Mouse (Mus musculus) left cerebral cortex, adult 8-10 months (tissue): ENCODE data around the gene Myo15b. TPM values are rescaled to one million over a fixed set of nuclear protein-coding genes. Genes with fewer than 3 reads are reported as not detected.
"Not testable (repeated sequence)": the region's sequence is repeated elsewhere in the genome, so short reads cannot be mapped to it uniquely, and the experiment has no call there.

ENCODE experiments used
- DNase-seq, 2 experiments: peaks; one replicate each; pipeline ENCODE4 v3.0.0; 2022; ENCODE audit warnings: low spot score in 2 of 2
- total RNA-seq, 4 experiments: library from RNA; stranded (reverse); gene quantifications; 2 replicates each; pipeline ENCODE4 v1.2.4; 2022

Gene Myo15b
- total RNA-seq, 4 experiments from 2014 or later, result 0.07 to 0.89 (median 0.57) TPM

GRCm38 (mm10) chr11:115830550-115831325 is 27.5 kb upstream of the Myo15b start:
- DNase-seq, result no peak

DNA sequence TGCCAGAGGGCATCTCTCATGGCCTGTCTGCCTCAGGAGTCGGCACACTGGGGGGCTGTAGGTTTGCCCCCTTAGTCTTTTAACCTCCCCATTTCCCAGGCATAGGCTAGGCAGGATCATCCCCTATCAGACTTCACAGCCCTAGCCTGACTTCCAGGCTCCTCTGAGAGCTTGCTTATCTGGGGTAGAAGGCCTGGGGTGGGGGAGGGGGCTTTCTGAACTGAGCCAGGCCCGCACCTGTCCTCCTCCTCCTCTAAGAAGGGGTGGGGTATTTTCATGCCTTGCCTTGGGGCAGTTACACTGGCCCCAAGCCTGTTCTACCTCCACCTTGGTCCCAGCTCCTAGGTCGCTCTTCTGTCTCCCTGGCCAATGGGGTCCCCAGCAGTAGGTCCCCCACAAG is 26.7 kb upstream of the Myo15b start:
- no peak for DNase-seq

DNA sequence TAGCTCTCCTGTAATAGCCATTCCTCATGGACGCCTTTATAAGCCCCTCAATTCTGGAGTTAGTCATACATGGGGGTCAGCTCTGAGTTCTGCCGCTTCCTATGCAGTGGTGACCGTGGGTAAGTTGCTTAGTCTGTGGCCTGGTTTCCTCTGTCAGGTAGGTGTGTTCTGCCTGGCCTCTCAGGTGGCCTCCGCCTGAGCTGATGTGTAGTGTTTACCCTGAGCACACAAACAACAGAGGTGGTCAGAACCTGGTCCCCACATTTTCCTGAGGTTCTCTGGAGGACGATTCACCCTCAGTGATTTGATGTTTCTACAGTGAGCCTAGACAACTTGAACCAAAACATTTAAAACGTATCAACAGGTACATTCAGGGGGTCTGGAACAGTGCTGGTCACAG is 26.1 kb upstream of the Myo15b start:
- DNase-seq, result no peak

- DNase-seq, result no peak
Measured at GRCm38 (mm10) chr11:115832523-115832922, 25.7 kb upstream of the Myo15b start.

DNA sequence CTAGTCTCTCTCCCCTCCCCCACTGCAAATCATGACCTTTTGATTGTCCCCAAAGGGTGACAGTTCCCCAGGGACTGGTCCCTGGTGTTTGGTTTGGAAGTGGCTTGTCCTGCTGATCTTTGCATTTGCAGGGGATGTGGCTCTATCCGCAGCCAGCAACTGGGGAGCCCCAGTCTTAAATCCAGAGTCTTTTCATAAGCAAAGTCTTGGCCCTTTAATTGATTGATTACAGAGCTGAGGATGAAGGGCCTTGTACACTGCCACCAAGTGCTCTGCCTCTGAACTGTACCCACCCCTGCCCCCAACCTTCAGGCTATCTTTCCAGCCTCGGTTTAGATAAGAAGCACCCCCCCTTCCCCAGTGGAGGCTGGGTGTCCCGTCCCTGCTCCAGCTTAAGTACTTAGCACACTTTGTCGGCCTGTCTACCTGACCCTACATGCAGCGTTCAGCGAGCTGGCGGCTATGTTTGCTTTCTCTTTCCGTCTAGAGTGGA is 25.1 kb upstream of the Myo15b start:
- DNase-seq, result no peak

- no peak for DNase-seq
Measured at GRCm38 (mm10) chr11:115834033-115834432, 24.2 kb upstream of the Myo15b start.

DNA sequence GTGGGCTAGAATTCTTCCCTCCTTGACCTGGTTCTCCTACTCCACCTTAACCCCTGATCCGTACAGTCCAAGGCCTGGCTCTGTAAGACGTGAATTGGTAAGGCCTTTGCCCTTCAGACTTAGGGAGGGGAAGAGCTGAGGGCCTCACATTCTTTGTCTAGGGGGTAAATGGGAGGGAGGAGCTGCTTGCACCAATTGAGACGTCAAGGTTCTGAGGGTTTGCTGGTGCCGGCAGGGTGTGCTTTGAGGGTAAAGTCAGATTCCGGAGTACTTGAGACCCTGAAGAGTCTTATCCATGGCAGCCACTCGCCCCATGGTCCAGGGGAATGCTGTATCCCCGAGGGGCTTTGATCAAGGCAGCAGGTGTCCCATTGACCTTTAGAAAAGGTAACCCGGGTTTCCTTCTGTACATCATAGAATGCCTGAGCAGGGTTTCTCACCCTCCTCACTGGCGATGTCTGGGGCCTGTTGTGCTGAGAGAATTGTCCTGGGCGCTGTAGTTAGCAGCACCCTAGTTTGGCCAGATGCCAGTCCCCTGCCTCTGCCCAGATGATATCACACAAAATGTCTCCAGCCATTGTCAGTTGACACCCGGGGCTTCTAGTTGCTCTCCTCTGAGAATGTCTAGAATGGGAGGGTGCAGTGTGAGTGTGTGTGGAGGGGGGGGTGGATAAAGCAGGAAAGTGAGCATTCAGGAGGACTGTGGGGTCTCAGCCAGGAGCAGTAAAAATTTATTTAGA is 21.4 kb upstream of the Myo15b start:
- no peak for DNase-seq

DNA sequence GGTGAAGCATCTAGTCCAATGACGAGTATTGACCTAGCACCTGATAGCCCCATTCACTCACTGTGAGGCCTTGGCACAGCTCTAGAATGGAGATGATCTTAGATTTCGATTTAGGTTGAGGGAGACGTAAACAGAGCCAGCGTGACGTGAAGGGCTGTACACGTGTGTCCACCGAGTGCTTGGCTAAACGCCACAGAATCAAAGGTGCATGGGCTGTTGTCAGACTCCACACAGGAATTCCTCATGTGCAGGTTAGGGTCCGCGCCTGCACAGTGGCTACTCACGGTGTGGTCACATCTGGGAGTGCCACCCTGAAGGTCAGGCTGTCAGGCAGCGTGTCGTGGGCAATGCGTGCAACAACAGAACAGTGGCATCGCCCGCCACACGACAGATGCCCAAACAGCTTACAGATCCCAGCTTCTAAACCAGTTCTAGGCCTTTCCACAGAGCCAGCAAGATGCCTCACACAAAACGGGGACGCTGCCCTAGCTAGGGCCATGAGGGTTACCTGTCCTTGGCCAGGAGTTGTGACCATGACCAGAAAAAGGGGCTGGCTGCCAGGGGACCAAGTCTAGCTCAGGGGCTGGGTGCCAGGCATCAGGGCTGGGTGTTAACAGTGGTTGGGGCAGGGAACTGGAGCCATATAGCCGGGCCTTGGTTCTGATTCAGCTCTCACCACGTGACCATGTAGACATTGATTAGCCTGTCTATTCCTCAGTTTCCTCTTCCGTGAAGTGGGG is 20.4 kb upstream of the Myo15b start:
- no peak for DNase-seq

DNA sequence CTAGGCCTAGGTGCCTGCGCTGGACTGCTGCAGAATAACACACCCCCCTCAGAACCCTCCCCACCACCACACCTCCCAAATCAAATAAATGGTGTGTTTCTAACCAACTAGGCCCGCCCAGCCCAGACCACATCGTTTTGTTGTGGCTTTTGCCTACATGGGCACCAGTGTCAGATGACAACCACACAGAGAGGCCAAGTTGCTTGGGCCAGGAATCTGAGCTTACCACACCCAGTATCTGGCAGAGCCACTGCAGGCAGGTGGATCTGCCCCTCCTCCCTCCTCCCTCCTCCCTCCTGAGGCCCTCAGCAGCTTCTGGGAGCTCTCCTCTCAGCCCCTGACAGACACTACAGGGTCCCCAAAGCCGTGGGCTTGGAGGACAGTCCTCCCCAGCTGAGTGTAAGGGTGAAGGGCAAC is 19.3 kb upstream of the Myo15b start:
- DNase-seq, result no peak

- DNase-seq, result no peak
Measured at GRCm38 (mm10) chr11:115839732-115840131, 18.5 kb upstream of the Myo15b start.

GRCm38 (mm10) chr11:115841044-115841443 is 17.2 kb upstream of the Myo15b start:
- no peak for DNase-seq

DNA sequence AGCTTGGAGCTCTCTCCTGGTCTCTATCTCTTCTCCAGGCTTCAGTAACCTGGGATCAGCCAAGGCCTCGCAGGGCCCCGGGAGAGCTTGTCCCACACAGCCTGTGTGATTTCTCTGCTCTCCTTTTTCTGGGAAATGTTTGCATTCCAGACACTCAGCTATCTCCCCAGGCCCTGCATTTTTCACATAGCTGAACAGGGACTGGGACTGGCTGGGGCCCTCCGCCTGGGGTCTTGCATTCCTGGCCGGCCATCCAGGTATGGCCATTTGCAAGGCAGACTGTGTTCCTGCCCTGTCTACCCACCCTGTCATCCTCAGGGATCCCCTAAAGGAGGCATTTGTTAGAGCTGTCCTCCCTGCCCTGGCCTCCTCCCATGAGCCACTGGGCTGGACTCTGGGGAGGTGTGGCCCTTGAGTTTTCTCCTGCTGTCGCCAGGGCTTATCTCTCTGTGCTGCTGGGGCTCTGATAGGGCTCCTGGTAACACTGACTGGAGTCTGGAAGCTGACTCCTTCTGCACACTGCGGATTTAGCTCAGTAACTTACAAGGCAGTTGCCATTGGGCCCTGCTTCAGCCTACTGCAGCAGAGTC is 16.1 kb upstream of the Myo15b start:
- no peak for DNase-seq

GRCm38 (mm10) chr11:115843141-115843890 is 14.9 kb upstream of the Myo15b start:
- DNase-seq, result no peak

DNA sequence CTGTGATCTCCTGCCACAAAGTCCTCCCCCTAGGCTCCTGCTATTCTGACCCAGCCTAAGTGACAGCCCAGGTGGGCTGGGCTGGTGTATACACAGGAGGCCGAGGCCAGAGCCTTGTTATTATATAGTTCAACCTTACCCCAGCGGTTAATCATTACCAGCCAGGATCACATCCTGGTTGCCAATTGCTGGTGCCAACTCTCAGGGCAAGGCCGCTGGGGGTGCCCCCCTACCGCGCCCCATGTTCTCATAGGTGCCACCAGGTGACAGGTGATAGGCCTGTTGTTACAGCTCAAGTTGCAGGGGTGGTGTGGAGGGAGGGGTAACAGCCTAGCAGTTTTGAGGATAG is 14.3 kb upstream of the Myo15b start:
- no peak for DNase-seq

GRCm38 (mm10) chr11:115844240-115844639 is 14.0 kb upstream of the Myo15b start:
- DNase-seq, result no peak

DNA sequence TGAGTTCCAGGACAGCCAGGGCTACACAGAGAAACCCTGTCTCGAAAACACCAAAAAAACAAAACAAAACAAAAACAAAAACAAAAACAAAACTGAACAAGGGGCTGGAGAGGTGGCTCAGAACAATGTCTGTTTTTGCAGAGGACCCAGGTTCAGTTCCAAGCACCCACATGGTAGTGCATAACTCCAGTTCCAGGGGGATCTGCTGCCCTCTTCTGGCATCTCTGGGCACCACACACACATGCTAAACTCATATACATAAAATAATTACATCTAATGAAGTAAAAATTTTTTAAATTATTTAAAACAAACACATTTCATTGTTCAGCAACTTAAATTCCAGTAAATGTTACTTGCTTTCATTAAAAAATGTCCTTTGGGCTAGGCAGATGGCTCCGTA is 12.4 kb upstream of the Myo15b start:
- no peak for DNase-seq

DNA sequence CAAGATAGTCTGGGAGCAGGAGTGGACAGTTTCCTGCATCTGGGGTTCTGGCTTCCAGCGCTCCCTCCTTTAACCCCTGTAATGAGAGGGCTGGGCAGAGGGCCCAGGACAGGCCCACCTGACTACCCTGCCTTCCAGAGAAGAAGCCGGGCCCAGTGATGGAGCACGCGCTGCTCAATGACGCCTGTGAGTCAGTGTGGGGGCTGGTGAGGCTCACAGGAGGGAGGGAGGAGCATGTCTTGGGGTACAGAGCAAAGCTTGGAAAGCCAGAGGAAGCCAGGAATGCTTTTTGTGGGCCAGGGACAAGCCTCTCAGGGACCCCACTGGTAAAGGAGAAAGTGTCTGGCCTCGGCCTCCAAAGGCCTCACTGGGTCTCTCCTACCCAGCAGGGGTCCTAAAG is 3.5 kb upstream of the Myo15b start:
- peak in 1 of 2 experiments; percentile 24 for DNase-seq

- DNase-seq, result not testable (repeated sequence)
Measured at GRCm38 (mm10) chr11:115857146-115857545, 1.1 kb upstream of the Myo15b start.

- DNase-seq, result no peak
Measured at GRCm38 (mm10) chr11:115857936-115858335, 270 bp upstream of the Myo15b start.

- peak; percentile 31 to 37 for DNase-seq
Measured at GRCm38 (mm10) chr11:115859143-115859945, 1.1 kb downstream of the Myo15b start.
